Mouse (Mus musculus): Measurements from ENCODE around the gene Rapgef4. TPM values are rescaled to one million over a fixed set of nuclear protein-coding genes. Genes with fewer than 3 reads are reported as not detected.

Gene Rapgef4
- polyA plus RNA-seq, 1 experiment from 2014 or later: 2.2 TPM

DNA sequence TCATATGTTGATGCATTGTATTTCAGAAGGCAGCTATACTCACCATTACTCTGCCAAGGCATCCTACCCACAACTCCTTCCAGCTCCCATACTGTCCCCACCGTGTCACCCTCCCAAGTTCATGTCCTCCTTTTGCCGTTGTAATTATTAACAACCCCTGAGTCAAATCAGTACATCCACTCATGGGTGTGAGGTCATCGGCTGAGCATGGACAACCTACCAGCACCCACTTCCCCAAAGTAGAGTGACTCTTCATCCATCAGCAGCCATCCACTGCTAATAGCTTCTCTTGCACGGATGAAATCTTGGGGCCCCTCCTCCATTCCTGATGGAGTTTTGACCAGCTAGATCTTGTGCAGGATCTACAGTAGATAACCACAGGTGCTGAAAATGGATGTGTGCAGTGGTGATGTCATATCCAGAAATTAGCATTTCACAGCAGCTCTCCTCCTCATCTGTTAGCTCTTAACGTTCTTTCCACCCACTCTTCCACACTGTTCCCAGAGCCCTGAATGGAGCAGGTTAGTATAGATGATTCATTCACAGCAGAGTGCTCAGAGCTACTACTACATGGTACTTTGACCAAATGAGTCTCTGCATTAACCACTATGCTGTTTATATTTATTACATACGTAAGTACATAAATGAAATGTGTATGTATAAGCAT lies 281.9 kb downstream of the Rapgef4 start:
- WGBS: 92% methylated on average over 6 of the region's 6 CpGs

DNA sequence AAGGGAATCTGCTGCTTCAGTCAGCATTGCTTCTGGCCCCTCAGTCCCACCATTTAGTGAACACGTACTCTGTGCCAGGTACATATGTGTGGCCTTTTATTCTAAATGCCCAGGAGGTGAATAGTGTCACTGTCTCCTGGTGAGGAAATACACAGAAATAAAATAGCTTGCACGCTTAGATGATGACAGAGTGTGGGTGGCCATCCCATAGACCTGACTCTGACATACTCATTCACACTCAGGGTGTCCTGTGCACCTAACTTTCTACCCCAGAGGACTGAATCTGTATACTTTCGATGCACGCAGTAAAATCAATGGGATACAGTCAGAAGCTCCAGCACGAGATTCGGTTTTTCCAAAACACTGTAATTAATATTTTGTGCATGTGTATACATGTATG lies 286.4 kb downstream of the Rapgef4 start:
- Histone ChIP-seq H3K9ac (ENCODE audit: low read length) (no peak overlapping the region), H3K4me3 (ENCODE audit: low read depth, low read length) (no peak overlapping the region), H3K36me3 (ENCODE audit: control insufficient read depth, insufficient read depth, low read length) (no peaks in the 10 kb centered on the region), H3K4me1 (replicated peaks; ENCODE audit: control insufficient read depth, insufficient read depth, low read length) (no peaks in the 10 kb centered on the region), H3K27ac (ENCODE audit: low read depth, low read length) (no peak overlapping the region), H3K27me3 (ENCODE audit: control insufficient read depth, insufficient read depth, low read length) (no peaks in the 10 kb centered on the region), H3K9me3 (ENCODE audit: control insufficient read depth, low read length) (no peaks in the 10 kb centered on the region), H3K4me2 (ENCODE audit: low read depth, low read length, severe bottlenecking) (no peak overlapping the region)
- WGBS: 91% methylated on average over 6 of the region's 6 CpGs
- DNase-seq (ENCODE audit: low spot score) (no peak), ATAC-seq (replicated peaks; ENCODE audit: low FRiP score) (no peak)

More for the DNA sequence above, 281.9 kb downstream of the Rapgef4 start:
- Histone ChIP-seq H3K27me3 (ENCODE audit: control insufficient read depth, insufficient read depth, low read length) (no peaks in the 10 kb centered on the region), H3K4me2 (ENCODE audit: low read depth, low read length, severe bottlenecking) (no peak overlapping the region), H3K9me3 (ENCODE audit: control insufficient read depth, low read length) (no peaks in the 10 kb centered on the region), H3K27ac (ENCODE audit: low read depth, low read length) (no peak overlapping the region), H3K9ac (ENCODE audit: low read length) (no peak overlapping the region), H3K36me3 (ENCODE audit: control insufficient read depth, insufficient read depth, low read length) (no peaks in the 10 kb centered on the region), H3K4me3 (ENCODE audit: low read depth, low read length) (no peak overlapping the region), H3K4me1 (replicated peaks; ENCODE audit: control insufficient read depth, insufficient read depth, low read length) (no peaks in the 10 kb centered on the region)
- DNase-seq (ENCODE audit: low spot score) (no peak), ATAC-seq (replicated peaks; ENCODE audit: low FRiP score) (no peak)

DNA sequence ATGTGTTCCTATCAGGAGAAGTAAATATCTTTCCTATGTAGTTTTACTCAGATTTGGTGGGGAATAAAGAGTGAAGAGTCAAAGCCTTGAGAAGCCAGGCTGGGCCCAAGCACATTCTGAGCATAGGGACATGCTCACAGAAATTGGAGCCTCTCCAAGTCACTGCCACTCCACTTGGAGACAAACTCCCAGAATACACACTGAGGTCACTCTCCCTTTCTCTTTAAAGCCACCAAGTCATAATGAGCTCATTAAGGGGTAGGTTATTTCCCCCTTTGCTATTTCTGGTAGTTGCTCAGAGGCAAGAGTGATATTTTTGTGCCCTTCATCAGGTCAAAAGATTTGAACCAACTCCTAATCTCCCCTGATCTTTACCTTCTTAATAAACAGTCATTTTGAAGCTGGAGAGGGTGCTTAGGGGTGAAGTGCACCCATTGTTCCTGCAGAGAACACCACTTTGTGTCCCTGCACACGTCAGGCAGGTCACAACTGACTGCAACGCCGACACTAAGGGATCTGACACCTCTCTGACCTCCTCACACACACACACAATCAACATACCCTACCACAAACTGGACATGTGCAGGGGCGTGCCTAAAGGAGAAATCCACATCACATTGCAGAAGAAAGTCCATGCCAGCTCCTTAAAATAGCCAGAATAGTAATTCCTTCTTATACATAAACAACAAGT lies 288.8 kb downstream of the Rapgef4 start:
- DNase-seq (ENCODE audit: low spot score): no peak
- no peaks in the 10 kb centered on the region for H3K27me3 ChIP-seq (ENCODE audit: control insufficient read depth, insufficient read depth, low read length)
- H3K4me3 ChIP-seq (ENCODE audit: low read depth, low read length): no peak overlapping the region
- no peaks in the 10 kb centered on the region for H3K36me3 ChIP-seq (ENCODE audit: control insufficient read depth, insufficient read depth, low read length)
- H3K9me3 ChIP-seq (ENCODE audit: control insufficient read depth, low read length): no peaks in the 10 kb centered on the region
- WGBS: 78% methylated on average over 4 of the region's 4 CpGs
- H3K27ac ChIP-seq (ENCODE audit: low read depth, low read length): no peak overlapping the region
- H3K4me2 ChIP-seq (ENCODE audit: low read depth, low read length, severe bottlenecking): no peak overlapping the region
- no peak for ATAC-seq (replicated peaks; ENCODE audit: low FRiP score)
- no peak overlapping the region for H3K9ac ChIP-seq (ENCODE audit: low read length)
- no peaks in the 10 kb centered on the region for H3K4me1 ChIP-seq (replicated peaks; ENCODE audit: control insufficient read depth, insufficient read depth, low read length)

DNA sequence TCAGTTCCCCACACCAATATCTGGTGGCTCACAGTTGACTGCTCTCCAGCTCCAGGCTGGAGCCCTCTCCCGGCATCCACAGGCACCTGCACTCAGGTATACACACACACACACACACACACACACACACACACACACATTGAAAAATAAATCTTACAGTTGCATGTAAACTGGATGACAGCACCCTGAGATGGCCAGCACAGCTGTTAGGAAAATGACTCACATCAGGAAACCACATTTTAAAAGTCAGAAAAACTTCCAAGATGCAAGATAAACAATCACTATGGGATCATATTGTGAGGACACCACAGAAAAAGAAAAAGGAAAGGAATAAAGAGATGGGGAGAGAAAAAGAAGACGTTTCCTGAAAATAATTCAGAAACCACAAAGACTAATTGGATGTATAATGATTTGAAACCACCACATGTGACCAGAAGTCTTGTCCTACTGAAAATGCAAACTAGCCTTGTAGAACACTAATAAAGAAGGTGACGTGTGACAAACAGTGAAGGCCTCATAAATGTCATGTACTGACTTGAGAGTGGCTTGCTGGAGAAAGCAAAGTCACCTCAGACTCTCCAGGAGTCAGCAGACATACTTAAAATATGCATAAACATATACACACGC lies 297.3 kb downstream of the Rapgef4 start:
- no peaks in the 10 kb centered on the region for H3K27me3 ChIP-seq (ENCODE audit: control insufficient read depth, insufficient read depth, low read length)
- H3K27ac ChIP-seq (ENCODE audit: low read depth, low read length): no peak overlapping the region
- ATAC-seq (replicated peaks; ENCODE audit: low FRiP score) (no peak), DNase-seq (ENCODE audit: low spot score) (no peak)
- no peaks in the 10 kb centered on the region for H3K4me1 ChIP-seq (replicated peaks; ENCODE audit: control insufficient read depth, insufficient read depth, low read length)
- H3K36me3 ChIP-seq (ENCODE audit: control insufficient read depth, insufficient read depth, low read length): no peaks in the 10 kb centered on the region
- no peak overlapping the region for H3K9ac ChIP-seq (ENCODE audit: low read length)
- H3K4me2 ChIP-seq (ENCODE audit: low read depth, low read length, severe bottlenecking): no peak overlapping the region
- no peak overlapping the region for H3K4me3 ChIP-seq (ENCODE audit: low read depth, low read length)
- H3K9me3 ChIP-seq (ENCODE audit: control insufficient read depth, low read length): no peaks in the 10 kb centered on the region
- WGBS: 82% methylated on average over 4 of the region's 4 CpGs

DNA sequence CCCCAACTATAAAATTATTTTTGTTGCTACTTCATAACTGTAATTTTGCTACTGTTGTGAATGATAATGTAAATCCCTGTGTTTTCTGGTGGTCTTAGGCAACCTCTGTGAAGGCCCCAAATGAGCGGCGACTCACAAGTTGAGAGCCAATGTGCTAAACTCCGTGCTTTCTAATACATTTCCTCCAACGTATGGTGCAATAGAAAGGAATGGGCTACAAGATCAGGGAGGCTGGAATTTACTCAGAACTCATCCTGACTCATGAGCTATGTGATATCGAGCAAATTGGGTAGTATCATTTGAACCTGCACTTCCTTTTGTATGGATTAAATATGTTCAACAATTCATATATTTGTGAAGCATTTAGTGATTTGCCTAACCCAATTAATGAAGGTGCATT lies 299.5 kb downstream of the Rapgef4 start:
- H3K4me1 ChIP-seq (replicated peaks; ENCODE audit: control insufficient read depth, insufficient read depth, low read length): no peaks in the 10 kb centered on the region
- no peaks in the 10 kb centered on the region for H3K9me3 ChIP-seq (ENCODE audit: control insufficient read depth, low read length)
- WGBS: 92% methylated on average over 5 of the region's 5 CpGs
- H3K4me2 ChIP-seq (ENCODE audit: low read depth, low read length, severe bottlenecking): no peak overlapping the region
- no peaks in the 10 kb centered on the region; the same call in 1 of the 2 replicates for H3K27me3 ChIP-seq (ENCODE audit: control insufficient read depth, insufficient read depth, low read length)
- H3K36me3 ChIP-seq (ENCODE audit: control insufficient read depth, insufficient read depth, low read length): no peaks in the 10 kb centered on the region
- H3K27ac ChIP-seq (ENCODE audit: low read depth, low read length): no peak overlapping the region
- H3K9ac ChIP-seq (ENCODE audit: low read length): no peak overlapping the region
- ATAC-seq (replicated peaks; ENCODE audit: low FRiP score) (no peak), DNase-seq (ENCODE audit: low spot score) (no peak)
- H3K4me3 ChIP-seq (ENCODE audit: low read depth, low read length): no peak overlapping the region

DNA sequence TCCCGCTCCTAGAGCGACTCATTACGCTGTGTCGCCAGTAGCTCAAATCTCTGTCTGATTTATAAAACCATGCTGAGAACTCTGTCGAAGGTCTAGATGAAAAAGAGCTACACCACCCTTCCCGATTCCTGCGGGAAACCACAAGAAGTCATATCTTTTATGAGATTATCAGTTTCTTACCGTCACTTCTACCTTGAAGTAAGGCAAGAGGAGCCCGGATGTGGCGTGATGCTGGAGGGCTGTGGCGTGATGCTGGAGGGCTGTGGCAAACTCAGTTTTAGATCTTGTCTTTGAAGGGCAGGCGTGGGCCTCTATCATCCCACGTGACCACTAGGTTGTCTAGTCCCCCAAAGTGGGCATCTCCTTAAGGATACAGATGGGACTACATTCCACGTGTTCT lies 300.9 kb downstream of the Rapgef4 start:
- no peaks in the 10 kb centered on the region; the same call in 1 of the 2 replicates for H3K27me3 ChIP-seq (ENCODE audit: control insufficient read depth, insufficient read depth, low read length)

DNA sequence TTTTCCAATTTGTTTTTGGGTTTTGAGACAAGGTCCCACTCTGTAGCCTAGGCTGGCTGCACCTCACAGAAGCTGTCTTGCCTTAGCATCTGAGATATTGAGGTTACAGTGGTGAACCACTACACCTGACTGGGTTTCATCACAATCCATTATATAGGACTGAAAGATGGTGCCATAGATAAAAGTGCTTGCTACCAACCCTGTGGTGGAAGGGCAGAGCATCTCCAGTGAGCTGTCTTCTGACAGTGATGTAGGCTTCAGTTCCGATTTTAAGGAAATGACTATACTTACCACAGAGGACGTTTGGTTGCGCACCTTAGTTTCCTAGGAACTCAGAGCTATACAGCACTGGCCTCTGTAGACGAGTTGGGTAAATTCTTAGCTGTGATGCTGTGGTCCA lies 301.7 kb downstream of the Rapgef4 start:
- ATAC-seq (replicated peaks; ENCODE audit: low FRiP score): no peak

More for the DNA sequence above, 300.9 kb downstream of the Rapgef4 start:
- H3K36me3 ChIP-seq (ENCODE audit: control insufficient read depth, insufficient read depth, low read length): no peaks in the 10 kb centered on the region
- DNase-seq (ENCODE audit: low spot score): no peak
- no peak overlapping the region for H3K4me3 ChIP-seq (ENCODE audit: low read depth, low read length)
- H3K4me1 ChIP-seq (replicated peaks; ENCODE audit: control insufficient read depth, insufficient read depth, low read length): no peaks in the 10 kb centered on the region
- H3K4me2 ChIP-seq (ENCODE audit: low read depth, low read length, severe bottlenecking): no peak overlapping the region
- ATAC-seq (replicated peaks; ENCODE audit: low FRiP score): no peak
- no peak overlapping the region for H3K9ac ChIP-seq (ENCODE audit: low read length)
- H3K27ac ChIP-seq (ENCODE audit: low read depth, low read length): no peak overlapping the region
- H3K9me3 ChIP-seq (ENCODE audit: control insufficient read depth, low read length): no peaks in the 10 kb centered on the region
- 94% methylated on average over 14 of the region's 14 CpGs for WGBS

DNA sequence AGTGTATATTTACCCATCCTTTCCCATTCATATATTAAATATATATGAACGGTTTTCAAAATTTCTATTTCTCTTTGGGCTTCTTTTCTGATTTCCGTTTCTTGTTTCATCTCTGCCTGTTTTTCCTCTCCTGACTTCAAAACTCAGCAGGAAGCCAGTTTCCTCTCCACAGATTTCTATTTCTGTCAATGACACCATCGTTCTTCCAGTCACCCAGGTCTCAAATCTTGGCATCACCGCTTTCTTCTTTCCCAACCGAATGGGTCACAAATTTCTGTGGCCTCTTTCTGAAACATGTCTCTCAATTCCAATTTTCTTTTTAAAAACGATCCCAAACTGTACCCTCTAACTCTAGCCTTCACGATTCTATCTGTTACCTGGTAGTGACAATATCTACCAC lies 303.6 kb downstream of the Rapgef4 start:
- DNase-seq (ENCODE audit: low spot score): no peak

More for the DNA sequence above, 301.7 kb downstream of the Rapgef4 start:
- no peak overlapping the region for H3K27ac ChIP-seq (ENCODE audit: low read depth, low read length)
- no peak overlapping the region for H3K4me3 ChIP-seq (ENCODE audit: low read depth, low read length)
- H3K9ac ChIP-seq (ENCODE audit: low read length): no peak overlapping the region
- no peak overlapping the region for H3K4me2 ChIP-seq (ENCODE audit: low read depth, low read length, severe bottlenecking)
- no peaks in the 10 kb centered on the region for H3K4me1 ChIP-seq (replicated peaks; ENCODE audit: control insufficient read depth, insufficient read depth, low read length)
- no peak for DNase-seq (ENCODE audit: low spot score)
- H3K27me3 ChIP-seq (ENCODE audit: control insufficient read depth, insufficient read depth, low read length): no peaks in the 10 kb centered on the region; the same call in 1 of the 2 replicates
- H3K36me3 ChIP-seq (ENCODE audit: control insufficient read depth, insufficient read depth, low read length): no peaks in the 10 kb centered on the region
- no peaks in the 10 kb centered on the region for H3K9me3 ChIP-seq (ENCODE audit: control insufficient read depth, low read length)
- 84% methylated on average over 4 of the region's 4 CpGs for WGBS

More for the DNA sequence above, 303.6 kb downstream of the Rapgef4 start:
- Histone ChIP-seq H3K27ac (ENCODE audit: low read depth, low read length) (no peak overlapping the region), H3K4me2 (ENCODE audit: low read depth, low read length, severe bottlenecking) (no peak overlapping the region), H3K4me1 (replicated peaks; ENCODE audit: control insufficient read depth, insufficient read depth, low read length) (no peaks in the 10 kb centered on the region), H3K4me3 (ENCODE audit: low read depth, low read length) (no peak overlapping the region), H3K9me3 (ENCODE audit: control insufficient read depth, low read length) (no peaks in the 10 kb centered on the region), H3K36me3 (ENCODE audit: control insufficient read depth, insufficient read depth, low read length) (no peaks in the 10 kb centered on the region), H3K9ac (ENCODE audit: low read length) (no peak overlapping the region), H3K27me3 (ENCODE audit: control insufficient read depth, insufficient read depth, low read length) (no peaks in the 10 kb centered on the region; the same call in 1 of the 2 replicates)
- no peak for ATAC-seq (replicated peaks; ENCODE audit: low FRiP score)
- 81% methylated on average over 7 of the region's 7 CpGs for WGBS
